Comparison of ENCODE assay signal across 11 mouse cellular contexts in the genomic region with DNA sequence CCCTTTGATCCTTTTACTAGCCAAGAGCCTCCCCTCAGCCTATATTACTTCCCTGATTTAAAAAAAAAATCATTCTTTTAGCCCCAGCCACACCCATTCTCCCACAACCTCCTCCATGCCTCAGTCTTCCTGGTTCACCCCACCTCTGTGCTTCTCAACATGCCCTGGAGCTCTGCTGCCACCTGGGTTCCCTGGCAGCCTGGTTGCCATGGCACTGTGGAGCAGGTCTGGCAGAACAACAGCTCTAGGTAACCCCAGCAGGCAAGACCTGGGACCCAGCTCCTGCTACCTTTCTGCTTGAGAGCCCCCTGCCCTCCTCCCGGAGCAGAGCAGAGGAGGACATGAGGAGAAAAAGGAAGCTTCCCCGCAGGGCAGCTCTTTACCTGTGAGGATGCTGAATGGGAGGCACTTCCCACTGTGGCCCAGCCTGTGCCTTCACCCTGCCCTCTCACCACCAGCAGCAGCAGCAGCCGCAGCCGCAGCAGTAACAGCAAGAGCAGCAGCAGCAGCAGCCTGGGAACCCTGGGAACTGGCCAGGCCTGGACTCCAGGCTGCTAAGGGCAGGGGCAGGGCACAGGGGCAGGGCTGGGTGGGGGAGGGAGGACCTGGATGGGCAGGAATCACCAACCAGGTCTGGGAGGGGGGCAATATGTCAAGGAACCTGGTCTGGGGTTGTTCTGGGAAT. TPM values are rescaled to one million over a fixed set of nuclear protein-coding genes. Genes with fewer than 3 reads are reported as not detected.
DNase-seq lines count a peak whose midpoint lies in the region; ATAC-seq and TF ChIP-seq lines count a peak whose summit lies in the region.
"Had no signal": no experiment of that assay in that cellular context is flagged by ENCODE, and none has a peak within 500 bp of the region (broad histone marks: within the 10 kb centered on the region; RNA-seq: fewer than 3 reads in every experiment).

No protein-coding gene starts in this region.

- no peak overlapping the region for H3K27ac ChIP-seq in lung, postnatal 0 days (ENCODE audit: low read length)
- H3K27ac ChIP-seq in intestine, embryonic 15.5 days = no peak overlapping the region
- peak overlapping the region; percentile 8; the same call in 1 of the 2 replicates for H3K27ac ChIP-seq in midbrain, embryonic 16.5 days (ENCODE audit: low read length)
- H3K27ac ChIP-seq: liver, embryonic 15.5 days; neural tube, embryonic 13.5 days had no signal

- no peaks in the 10 kb centered on the region for H3K27me3 ChIP-seq in lung, postnatal 0 days (replicated peaks; ENCODE audit: insufficient read depth, low read length)
- H3K27me3 ChIP-seq in intestine, embryonic 15.5 days (replicated peaks) = peaks cover 14% of the 10 kb centered on the region; the same call in 1 of the 2 replicates
- peaks cover 19% of the 10 kb centered on the region for H3K27me3 ChIP-seq in midbrain, embryonic 16.5 days (ENCODE audit: control insufficient read depth, insufficient read depth, low read depth, low read length)

- no peaks in the 10 kb centered on the region for H3K4me1 ChIP-seq in lung, postnatal 0 days (ENCODE audit: insufficient read depth, low read depth, low read length)
- H3K4me1 ChIP-seq in intestine, embryonic 15.5 days (replicated peaks) = no peaks in the 10 kb centered on the region
- H3K4me1 ChIP-seq in midbrain, embryonic 16.5 days (ENCODE audit: control insufficient read depth, insufficient read depth, low read length) = peaks cover 26% of the 10 kb centered on the region
- H3K4me1 ChIP-seq: liver, embryonic 15.5 days had no signal

- no peak for TF ChIP-seq CTCF in lung, postnatal 0 days (IDR thresholded peaks at IDR 0.05)

- WGBS in lung, postnatal 0 days = 36% methylated on average over 2 of the region's 4 CpGs
- 28% methylated on average over 4 of the region's 4 CpGs for WGBS in intestine, embryonic 15.5 days
- 36% methylated on average over 4 of the region's 4 CpGs for WGBS in midbrain, embryonic 16.5 days

- no peaks in the 10 kb centered on the region for H3K9me3 ChIP-seq in lung, postnatal 0 days (ENCODE audit: low read length)
- no peaks in the 10 kb centered on the region for H3K9me3 ChIP-seq in intestine, embryonic 15.5 days
- H3K9me3 ChIP-seq in midbrain, embryonic 16.5 days (replicated peaks; ENCODE audit: control insufficient read depth, low read length, poor library complexity, severe bottlenecking) = no peaks in the 10 kb centered on the region
- H3K9me3 ChIP-seq: liver, embryonic 15.5 days; neural tube, embryonic 13.5 days had no signal

- H3K4me3 ChIP-seq in lung, postnatal 0 days (ENCODE audit: low read depth, low read length) = no peak overlapping the region
- no peak overlapping the region for H3K4me3 ChIP-seq in intestine, embryonic 15.5 days (replicated peaks)
- H3K4me3 ChIP-seq in midbrain, embryonic 16.5 days (ENCODE audit: low read depth, low read length) = no peak overlapping the region
- H3K4me3 ChIP-seq: liver, embryonic 15.5 days; neural tube, embryonic 13.5 days had no signal

- no peak for DNase-seq in cerebellum, adult 11 months
- DNase-seq in lung, postnatal 0 days (ENCODE audit: low spot score) = no peak
- no peak for DNase-seq in lung, postnatal 25 days (ENCODE audit: low spot score)
- DNase-seq in right cerebral cortex, postnatal 4 days = no peak
- DNase-seq in heart, adult 8-10 months (ENCODE audit: low spot score) = no peak
- DNase-seq: adrenal gland, postnatal 25 days had no signal

- peak; percentile 64; the same call in 1 of the 2 replicates for ATAC-seq in cerebellum, adult (ENCODE audit: insufficient number of reproducible peaks, low FRiP score, low TSS enrichment)
- peak; percentile 44; the same call in 1 of the 2 replicates for ATAC-seq in lung, postnatal 0 days
- ATAC-seq in intestine, embryonic 15.5 days = peak; percentile 45; the same call in 1 of the 2 replicates
- ATAC-seq in midbrain, embryonic 16.5 days = no peak

- TF ChIP-seq EP300 in lung, postnatal 0 days (IDR thresholded peaks at IDR 0.05) = no peak

- no peak overlapping the region for H3K9ac ChIP-seq in lung, postnatal 0 days (replicated peaks; ENCODE audit: low read depth)
- H3K9ac ChIP-seq in intestine, embryonic 15.5 days = no peak overlapping the region
- no peak overlapping the region for H3K9ac ChIP-seq in midbrain, embryonic 16.5 days (ENCODE audit: low read depth, low read length)
- H3K9ac ChIP-seq: liver, embryonic 15.5 days; neural tube, embryonic 13.5 days had no signal

- no peak overlapping the region for H3K4me2 ChIP-seq in lung, postnatal 0 days (replicated peaks; ENCODE audit: low read depth, low read length)
- H3K4me2 ChIP-seq in intestine, embryonic 15.5 days (replicated peaks) = no peak overlapping the region
- H3K4me2 ChIP-seq in midbrain, embryonic 16.5 days (ENCODE audit: low read length) = no peak overlapping the region; the same call in 1 of the 2 replicates
- H3K4me2 ChIP-seq: liver, embryonic 15.5 days; neural tube, embryonic 13.5 days had no signal

- no peaks in the 10 kb centered on the region for H3K36me3 ChIP-seq in lung, postnatal 0 days (ENCODE audit: insufficient read depth, low read length)
- H3K36me3 ChIP-seq in intestine, embryonic 15.5 days = no peaks in the 10 kb centered on the region
- no peaks in the 10 kb centered on the region for H3K36me3 ChIP-seq in midbrain, embryonic 16.5 days (ENCODE audit: control insufficient read depth, insufficient read depth, low read length)
- H3K36me3 ChIP-seq: liver, embryonic 15.5 days; neural tube, embryonic 13.5 days had no signal

RNA-seq across cellular contexts. Expression of a gene that starts 30.9 kb away (rescaled TPM):
- polyA plus RNA-seq in lung, postnatal 0 days (2015; fragmentation: Nextera tagmentation; extraction: Ambion mirVana) = 17.0 and 17.8 TPM in 2 replicates
- polyA plus RNA-seq in intestine, embryonic 15.5 days (2015; fragmentation: Nextera tagmentation; extraction: Ambion mirVana) = 33.2 and 37.1 TPM in 2 replicates
- 33.4 and 36.6 TPM in 2 replicates for polyA plus RNA-seq in midbrain, embryonic 16.5 days (2015; fragmentation: Nextera tagmentation; extraction: Ambion mirVana)
- total RNA-seq in heart, adult 8-10 months (2022) = 10 to 100 TPM; 26.9 to 54.4 (median 37.6) TPM

RNA-seq across cellular contexts. Expression of a gene that starts 57.8 kb away (rescaled TPM):
- 4.0 and 4.3 TPM in 2 replicates for polyA plus RNA-seq in lung, postnatal 0 days (2015; fragmentation: Nextera tagmentation; extraction: Ambion mirVana)
- 2.7 and 3.3 TPM in 2 replicates for polyA plus RNA-seq in intestine, embryonic 15.5 days (2015; fragmentation: Nextera tagmentation; extraction: Ambion mirVana)
- 4.9 and 5.1 TPM in 2 replicates for polyA plus RNA-seq in midbrain, embryonic 16.5 days (2015; fragmentation: Nextera tagmentation; extraction: Ambion mirVana)
- total RNA-seq in heart, adult 8-10 months (2022) = 10 to 100 TPM; 64.3 to 87.0 (median 82.0) TPM
